Mouse (Mus musculus): ENCODE results near the gene Dad1. TPM values are rescaled to one million over a fixed set of nuclear protein-coding genes. Genes with fewer than 3 reads are reported as not detected.

Gene Dad1
- polyA plus RNA-seq, 1 experiment from 2014 or later = 300 TPM

GRCm38 (mm10) chr14:54267966-54268365 is 14.1 kb upstream of the Dad1 start:
- 92% methylated on average over 10 of the region's 10 CpGs for WGBS
- Histone ChIP-seq H3K9me3 (ENCODE audit: control insufficient read depth, low read length) (no peaks in the 10 kb centered on the region), H3K4me1 (replicated peaks; ENCODE audit: control insufficient read depth, insufficient read depth, low read length) (no peaks in the 10 kb centered on the region), H3K4me3 (ENCODE audit: low read depth, low read length) (no peak overlapping the region), H3K36me3 (ENCODE audit: control insufficient read depth, insufficient read depth, low read length) (no peaks in the 10 kb centered on the region), H3K4me2 (replicated peaks; ENCODE audit: low read depth, low read length) (no peak overlapping the region), H3K9ac (ENCODE audit: low read depth, low read length) (no peak overlapping the region), H3K27me3 (ENCODE audit: control insufficient read depth, insufficient read depth, low read length) (no peaks in the 10 kb centered on the region), H3K27ac (ENCODE audit: low read depth, low read length) (no peak overlapping the region)
- ATAC-seq (ENCODE audit: low FRiP score) (no peak), DNase-seq (ENCODE audit: low spot score) (no peak)

GRCm38 (mm10) chr14:54265951-54266350 is 12.0 kb upstream of the Dad1 start:
- no peak overlapping the region for H3K9ac ChIP-seq (ENCODE audit: low read depth, low read length)
- ATAC-seq (ENCODE audit: low FRiP score) = no peak
- no peak overlapping the region for H3K4me2 ChIP-seq (replicated peaks; ENCODE audit: low read depth, low read length)
- WGBS = 75% methylated on average over 6 of the region's 6 CpGs
- no peaks in the 10 kb centered on the region for H3K9me3 ChIP-seq (ENCODE audit: control insufficient read depth, low read length)
- H3K4me3 ChIP-seq (ENCODE audit: low read depth, low read length) = no peak overlapping the region
- H3K4me1 ChIP-seq (replicated peaks; ENCODE audit: control insufficient read depth, insufficient read depth, low read length) = no peaks in the 10 kb centered on the region
- H3K27ac ChIP-seq (ENCODE audit: low read depth, low read length) = no peak overlapping the region
- H3K27me3 ChIP-seq (ENCODE audit: control insufficient read depth, insufficient read depth, low read length) = no peaks in the 10 kb centered on the region
- DNase-seq (ENCODE audit: low spot score) = no peak
- no peaks in the 10 kb centered on the region for H3K36me3 ChIP-seq (ENCODE audit: control insufficient read depth, insufficient read depth, low read length)

GRCm38 (mm10) chr14:54265093-54265492 is 11.2 kb upstream of the Dad1 start:
- Histone ChIP-seq H3K9me3 (ENCODE audit: control insufficient read depth, low read length) (no peaks in the 10 kb centered on the region), H3K27me3 (ENCODE audit: control insufficient read depth, insufficient read depth, low read length) (no peaks in the 10 kb centered on the region), H3K4me2 (replicated peaks; ENCODE audit: low read depth, low read length) (no peak overlapping the region), H3K9ac (ENCODE audit: low read depth, low read length) (no peak overlapping the region), H3K36me3 (ENCODE audit: control insufficient read depth, insufficient read depth, low read length) (no peaks in the 10 kb centered on the region), H3K4me3 (ENCODE audit: low read depth, low read length) (no peak overlapping the region), H3K4me1 (replicated peaks; ENCODE audit: control insufficient read depth, insufficient read depth, low read length) (no peaks in the 10 kb centered on the region), H3K27ac (ENCODE audit: low read depth, low read length) (no peak overlapping the region)
- 42% methylated on average over 10 of the region's 10 CpGs for WGBS
- ATAC-seq (ENCODE audit: low FRiP score) (no peak), DNase-seq (ENCODE audit: low spot score) (no peak)

- no peak overlapping the region for H3K4me2 ChIP-seq (replicated peaks; ENCODE audit: low read depth, low read length)
- H3K9ac ChIP-seq (ENCODE audit: low read depth, low read length) = no peak overlapping the region
- no peak for DNase-seq (ENCODE audit: low spot score)
- H3K27me3 ChIP-seq (ENCODE audit: control insufficient read depth, insufficient read depth, low read length) = no peaks in the 10 kb centered on the region
- no peaks in the 10 kb centered on the region for H3K9me3 ChIP-seq (ENCODE audit: control insufficient read depth, low read length)
- no peaks in the 10 kb centered on the region for H3K4me1 ChIP-seq (replicated peaks; ENCODE audit: control insufficient read depth, insufficient read depth, low read length)
- WGBS = 89% methylated on average over 7 of the region's 7 CpGs
- ATAC-seq (ENCODE audit: low FRiP score) = no peak
- no peak overlapping the region for H3K4me3 ChIP-seq (ENCODE audit: low read depth, low read length)
- no peak overlapping the region for H3K27ac ChIP-seq (ENCODE audit: low read depth, low read length)
- H3K36me3 ChIP-seq (ENCODE audit: control insufficient read depth, insufficient read depth, low read length) = no peaks in the 10 kb centered on the region
Observed at GRCm38 (mm10) chr14:54264231-54264630, 10.3 kb upstream of the Dad1 start.

GRCm38 (mm10) chr14:54263099-54263498 is 9.2 kb upstream of the Dad1 start:
- H3K27me3 ChIP-seq (ENCODE audit: control insufficient read depth, insufficient read depth, low read length) = no peaks in the 10 kb centered on the region
- no peaks in the 10 kb centered on the region for H3K36me3 ChIP-seq (ENCODE audit: control insufficient read depth, insufficient read depth, low read length)
- H3K4me2 ChIP-seq (replicated peaks; ENCODE audit: low read depth, low read length) = no peak overlapping the region
- 94% methylated on average over 6 of the region's 6 CpGs for WGBS
- H3K4me3 ChIP-seq (ENCODE audit: low read depth, low read length) = no peak overlapping the region
- no peak for ATAC-seq (ENCODE audit: low FRiP score)
- no peak for DNase-seq (ENCODE audit: low spot score)
- H3K4me1 ChIP-seq (replicated peaks; ENCODE audit: control insufficient read depth, insufficient read depth, low read length) = no peaks in the 10 kb centered on the region
- H3K9ac ChIP-seq (ENCODE audit: low read depth, low read length) = no peak overlapping the region
- H3K9me3 ChIP-seq (ENCODE audit: control insufficient read depth, low read length) = no peaks in the 10 kb centered on the region
- H3K27ac ChIP-seq (ENCODE audit: low read depth, low read length) = no peak overlapping the region

GRCm38 (mm10) chr14:54262622-54263021 is 8.7 kb upstream of the Dad1 start:
- WGBS = 95% methylated on average over 8 of the region's 8 CpGs
- H3K36me3 ChIP-seq (ENCODE audit: control insufficient read depth, insufficient read depth, low read length) = no peaks in the 10 kb centered on the region
- H3K9me3 ChIP-seq (ENCODE audit: control insufficient read depth, low read length) = no peaks in the 10 kb centered on the region
- no peak overlapping the region for H3K4me3 ChIP-seq (ENCODE audit: low read depth, low read length)
- no peak for DNase-seq (ENCODE audit: low spot score)
- H3K9ac ChIP-seq (ENCODE audit: low read depth, low read length) = no peak overlapping the region
- no peak overlapping the region for H3K4me2 ChIP-seq (replicated peaks; ENCODE audit: low read depth, low read length)
- H3K4me1 ChIP-seq (replicated peaks; ENCODE audit: control insufficient read depth, insufficient read depth, low read length) = no peaks in the 10 kb centered on the region
- no peak overlapping the region for H3K27ac ChIP-seq (ENCODE audit: low read depth, low read length)
- no peak for ATAC-seq (ENCODE audit: low FRiP score)
- H3K27me3 ChIP-seq (ENCODE audit: control insufficient read depth, insufficient read depth, low read length) = no peaks in the 10 kb centered on the region

- WGBS = 96% methylated on average over 2 of the region's 2 CpGs
Observed at GRCm38 (mm10) chr14:54261386-54261785, 7.5 kb upstream of the Dad1 start.

GRCm38 (mm10) chr14:54260196-54260595 is 6.3 kb upstream of the Dad1 start:
- Histone ChIP-seq H3K9me3 (ENCODE audit: control insufficient read depth, low read length) (no peaks in the 10 kb centered on the region), H3K4me3 (ENCODE audit: low read depth, low read length) (no peak overlapping the region), H3K4me1 (replicated peaks; ENCODE audit: control insufficient read depth, insufficient read depth, low read length) (no peaks in the 10 kb centered on the region), H3K4me2 (replicated peaks; ENCODE audit: low read depth, low read length) (no peak overlapping the region), H3K27me3 (ENCODE audit: control insufficient read depth, insufficient read depth, low read length) (no peaks in the 10 kb centered on the region), H3K36me3 (ENCODE audit: control insufficient read depth, insufficient read depth, low read length) (no peaks in the 10 kb centered on the region), H3K27ac (ENCODE audit: low read depth, low read length) (no peak overlapping the region), H3K9ac (ENCODE audit: low read depth, low read length) (no peak overlapping the region)
- DNase-seq (ENCODE audit: low spot score) = no peak
- ATAC-seq (ENCODE audit: low FRiP score) = no peak
- WGBS = 76% methylated on average over 2 of the region's 2 CpGs

More at GRCm38 (mm10) chr14:54261386-54261785, 7.5 kb upstream of the Dad1 start:
- Histone ChIP-seq H3K27ac (ENCODE audit: low read depth, low read length) (no peak overlapping the region), H3K27me3 (ENCODE audit: control insufficient read depth, insufficient read depth, low read length) (no peaks in the 10 kb centered on the region), H3K4me2 (replicated peaks; ENCODE audit: low read depth, low read length) (no peak overlapping the region), H3K9ac (ENCODE audit: low read depth, low read length) (no peak overlapping the region), H3K4me3 (ENCODE audit: low read depth, low read length) (no peak overlapping the region), H3K9me3 (ENCODE audit: control insufficient read depth, low read length) (no peaks in the 10 kb centered on the region), H3K36me3 (ENCODE audit: control insufficient read depth, insufficient read depth, low read length) (no peaks in the 10 kb centered on the region), H3K4me1 (replicated peaks; ENCODE audit: control insufficient read depth, insufficient read depth, low read length) (no peaks in the 10 kb centered on the region)
- DNase-seq (ENCODE audit: low spot score) (no peak), ATAC-seq (ENCODE audit: low FRiP score) (no peak)

- DNase-seq (ENCODE audit: low spot score) = no peak
- ATAC-seq (ENCODE audit: low FRiP score) = no peak
- H3K4me2 ChIP-seq (replicated peaks; ENCODE audit: low read depth, low read length) = peak overlapping the region; percentile 63
- no peak overlapping the region for H3K27ac ChIP-seq (ENCODE audit: low read depth, low read length)
- H3K36me3 ChIP-seq (ENCODE audit: control insufficient read depth, insufficient read depth, low read length) = no peaks in the 10 kb centered on the region
- H3K9me3 ChIP-seq (ENCODE audit: control insufficient read depth, low read length) = no peaks in the 10 kb centered on the region
- H3K4me1 ChIP-seq (replicated peaks; ENCODE audit: control insufficient read depth, insufficient read depth, low read length) = no peaks in the 10 kb centered on the region
- H3K27me3 ChIP-seq (ENCODE audit: control insufficient read depth, insufficient read depth, low read length) = no peaks in the 10 kb centered on the region
- 24% methylated on average over 8 of the region's 8 CpGs for WGBS
- no peak overlapping the region for H3K9ac ChIP-seq (ENCODE audit: low read depth, low read length)
- H3K4me3 ChIP-seq (ENCODE audit: low read depth, low read length) = peak overlapping the region; percentile 45
Observed at GRCm38 (mm10) chr14:54259722-54260085, 5.8 kb upstream of the Dad1 start.

Measured in hindbrain, embryonic 11.5 days (tissue).